Mouse (Mus musculus): ENCODE data around the gene Cdiptos. TPM values are rescaled to one million over a fixed set of nuclear protein-coding genes. Genes with fewer than 3 reads are reported as not detected.

Cdiptos gene
- total RNA-seq (2021): under 1 TPM in 1 of 2 experiments, not detected in 1; 0.47 TPM
- long read RNA-seq, experiment 1: 0 reads
- long read RNA-seq, experiment 2: 0 reads

- intact Hi-C loops (cut with DNase I): loop anchor here (2.0 kb wide), 1 partner anchor 41 kb away; the partner anchor contains the start of genes Pagr1a and Pagr1b
- TF ChIP-seq CTCF (IDR thresholded peaks at IDR 0.05): peak; percentile 99
- peak; percentile 97 for DNase-seq
- Histone ChIP-seq H3K4me3 (peak within 1 kb of the TSS; percentile 86), H3K27ac (peak within 1 kb of the TSS; percentile 100)
Observed at GRCm38 (mm10) chr7:126975950-126976866, at the start of gene Cdiptos. Gene Cdiptos, minus strand, starts transcription at chr7:126976098.

GRCm38 (mm10) chr7:127024755-127025555 is 49.1 kb upstream of the Cdiptos start:
- peak; percentile 86 for DNase-seq
- TF ChIP-seq CTCF (IDR thresholded peaks at IDR 0.05): peak; percentile 61
- peak overlapping the region; percentile 95 for H3K4me3 ChIP-seq
- intact Hi-C loops (cut with DNase I): loop anchor here (5.0 to 10.0 kb wide), 4 partner anchors 77 to 270 kb away; partner anchors contain the start of gene Mapk3
- H3K27ac ChIP-seq: peak overlapping the region; percentile 94

DNA sequence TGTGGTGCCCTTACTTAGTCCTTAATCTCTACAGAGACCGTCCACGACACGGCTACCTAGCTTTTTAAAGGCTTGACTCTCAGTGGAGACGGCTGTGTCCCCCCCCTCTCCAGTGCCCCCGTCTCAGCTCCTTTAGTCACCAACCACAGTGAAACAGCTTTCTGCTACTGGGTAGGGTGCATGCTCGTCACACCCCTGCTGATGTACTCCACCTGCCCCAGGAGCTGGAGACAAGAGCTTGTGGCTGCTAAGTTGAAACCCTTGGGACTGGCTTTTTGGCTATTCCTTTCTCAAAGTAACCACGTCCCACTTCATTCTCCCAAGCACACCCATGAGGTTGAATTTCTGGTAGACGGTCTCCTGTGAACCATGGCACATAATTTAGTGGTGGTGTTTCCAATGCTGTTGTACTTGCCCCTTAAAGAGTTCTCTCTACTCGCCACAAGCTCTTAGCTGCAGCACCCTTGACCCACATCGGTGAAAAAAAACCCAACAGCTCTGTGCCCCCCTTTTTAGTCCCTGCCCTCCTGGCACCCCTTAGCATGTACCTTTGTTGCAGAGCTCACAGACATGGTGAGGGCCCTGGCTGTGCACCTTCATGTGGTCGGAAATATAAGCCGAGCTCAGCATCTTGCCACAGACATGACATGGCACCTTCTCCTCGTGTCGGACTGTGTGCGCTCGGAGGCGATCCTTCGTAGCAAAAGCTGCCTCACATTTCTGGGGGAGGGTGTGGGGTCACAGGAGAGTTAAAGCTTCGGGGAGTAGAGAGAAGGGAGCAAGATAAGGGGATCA is 48.2 kb upstream of the Cdiptos start:
- H3K27ac ChIP-seq: peak overlapping the region; percentile 94
- no peak for TF ChIP-seq CTCF (IDR thresholded peaks at IDR 0.05)
- peak overlapping the region; percentile 95 for H3K4me3 ChIP-seq
- intact Hi-C loops (cut with DNase I): loop anchor here (10.0 kb wide), 1 partner anchor 269 kb away; the partner anchor contains the start of gene Mapk3
- peak; percentile 28 for DNase-seq

GRCm38 (mm10) chr7:127023272-127023691 is 47.4 kb upstream of the Cdiptos start:
- no peak for TF ChIP-seq CTCF (IDR thresholded peaks at IDR 0.05)
- H3K4me3 ChIP-seq: 0 out of 2 replicates have a peak overlapping the region, but pooled peaks have one; percentile 4
- no peak overlapping the region for H3K27ac ChIP-seq
- DNase-seq: peak; percentile 24
- intact Hi-C loops (cut with DNase I): loop anchor here (10.0 kb wide), 1 partner anchor 268 kb away; the partner anchor contains the start of gene Mapk3

DNA sequence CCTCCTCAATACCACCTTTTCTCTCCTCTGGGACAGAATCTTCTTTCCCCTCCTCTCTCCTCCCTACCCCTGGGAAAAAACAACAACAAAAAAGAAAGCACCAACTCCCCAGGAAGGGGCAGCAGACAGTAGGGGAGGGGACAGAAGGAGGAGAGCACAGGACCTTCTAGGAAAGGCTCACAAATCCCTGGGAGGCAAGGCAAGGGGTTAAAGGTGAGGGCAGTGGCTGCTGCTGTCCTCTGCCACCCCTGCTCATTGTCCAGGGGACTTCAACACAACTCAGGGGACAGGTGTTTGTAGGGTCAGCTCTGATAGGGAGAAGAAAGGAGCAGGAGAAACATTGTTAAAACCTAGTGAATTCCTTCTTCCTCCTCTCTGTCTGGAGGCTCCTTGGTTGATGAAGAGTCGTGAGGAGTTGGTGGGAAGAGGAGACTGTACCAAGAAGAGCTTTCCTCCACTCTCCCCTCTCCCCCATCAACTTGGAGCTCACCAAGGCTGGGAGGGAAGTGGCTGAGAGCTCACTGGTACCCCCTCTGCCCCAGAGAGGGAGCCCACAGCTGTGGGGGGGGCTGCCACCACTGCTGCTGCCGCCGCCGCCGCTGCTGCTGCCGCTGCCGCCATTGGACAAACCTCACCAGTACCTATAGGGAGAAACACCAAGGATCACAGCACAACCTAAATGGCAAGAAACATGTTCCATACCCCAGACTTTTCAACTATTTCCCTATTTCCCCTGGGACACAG is 46.8 kb upstream of the Cdiptos start:
- H3K4me3 ChIP-seq: no peak overlapping the region
- H3K27ac ChIP-seq: no peak overlapping the region
- no peak for DNase-seq
- no peak for TF ChIP-seq CTCF (IDR thresholded peaks at IDR 0.05)
- intact Hi-C loops (cut with DNase I): loop anchor here (10.0 kb wide), 1 partner anchor 268 kb away; the partner anchor contains the start of gene Mapk3

- no peak for DNase-seq
- intact Hi-C loops (cut with DNase I): loop anchor here (10.0 kb wide), 1 partner anchor 267 kb away; the partner anchor contains the start of gene Mapk3
- peak overlapping the region; percentile 71 for H3K4me3 ChIP-seq
- peak overlapping the region; percentile 67 for H3K27ac ChIP-seq
- no peak for TF ChIP-seq CTCF (IDR thresholded peaks at IDR 0.05)
Observed at GRCm38 (mm10) chr7:127021563-127022527, 45.9 kb upstream of the Cdiptos start.

GRCm38 (mm10) chr7:127020901-127021562 is 45.1 kb upstream of the Cdiptos start, which contains the start of the genes Gm42742 and Prrt2:
Gene Gm42742, minus strand, starts transcription at chr7:127021097.
Gene Prrt2, minus strand, starts transcription at chr7:127021211.
- H3K4me3 ChIP-seq: peak within 1 kb of the TSS; percentile 71
- DNase-seq: peak; percentile 67
- TF ChIP-seq CTCF (IDR thresholded peaks at IDR 0.05): no peak
- intact Hi-C loops (cut with DNase I): loop anchor here (10.0 kb wide), 1 partner anchor 266 kb away; the partner anchor contains the start of gene Mapk3
- H3K27ac ChIP-seq: peak within 1 kb of the TSS; percentile 67

DNA sequence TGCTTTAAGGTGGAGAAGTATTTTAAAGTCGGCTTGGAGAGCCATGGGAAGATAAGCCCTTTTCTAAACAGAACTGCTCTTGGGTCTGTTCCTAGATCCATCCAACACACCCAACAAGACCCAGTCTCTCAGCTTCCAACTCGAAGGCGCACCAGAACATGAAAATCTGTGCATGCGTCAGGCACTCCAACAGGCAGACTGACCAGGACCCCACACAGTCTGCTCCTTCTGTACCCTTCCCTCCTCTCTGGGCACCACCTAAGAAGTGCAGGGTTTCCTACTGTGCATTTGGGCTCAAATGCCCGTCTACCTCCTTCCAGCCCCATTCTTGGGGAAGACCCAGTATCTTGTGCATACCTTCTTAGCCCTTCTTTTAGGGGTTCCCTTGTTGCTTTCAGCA is 44.6 kb upstream of the Cdiptos start:
- TF ChIP-seq CTCF (IDR thresholded peaks at IDR 0.05): no peak
- Histone ChIP-seq H3K27ac (peak overlapping the region; percentile 67), H3K4me3 (peak overlapping the region; percentile 71)
- intact Hi-C loops (cut with DNase I): loop anchor here (10.0 kb wide), 1 partner anchor 266 kb away; the partner anchor contains the start of gene Mapk3
- DNase-seq: no peak

DNA sequence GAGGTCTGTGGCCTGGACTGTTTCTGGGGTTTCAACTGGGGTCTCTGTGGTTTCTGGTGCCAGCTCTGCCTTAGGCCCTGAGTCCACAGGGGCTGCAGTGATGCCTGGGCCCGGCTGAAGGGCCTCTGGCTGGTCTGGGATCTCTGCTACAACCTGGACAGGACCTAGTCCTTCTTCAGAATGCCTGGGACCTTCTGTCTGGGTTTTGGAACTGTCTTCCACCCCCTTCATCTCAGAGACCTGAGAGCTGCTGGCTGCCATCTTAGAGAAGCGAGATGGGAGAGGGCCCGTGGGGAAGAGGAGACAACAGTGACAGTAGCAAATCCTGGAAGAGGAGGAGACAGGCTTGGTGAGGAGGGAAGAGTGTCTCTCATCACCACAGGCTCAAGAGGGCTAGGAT is 44.1 kb upstream of the Cdiptos start:
- peak overlapping the region; percentile 67 for H3K27ac ChIP-seq
- no peak for TF ChIP-seq CTCF (IDR thresholded peaks at IDR 0.05)
- DNase-seq: no peak
- intact Hi-C loops (cut with DNase I): loop anchor here (10.0 kb wide), 1 partner anchor 265 kb away; the partner anchor contains the start of gene Mapk3
- H3K4me3 ChIP-seq: peak overlapping the region; percentile 71
